Mouse (Mus musculus) left cerebral cortex, postnatal 36 days (tissue): ENCODE measurements around the gene Cirbp. TPM values are rescaled to one million over a fixed set of nuclear protein-coding genes. Genes with fewer than 3 reads are reported as not detected.
"Not testable (repeated sequence)": the region's sequence is repeated elsewhere in the genome, so short reads cannot be mapped to it uniquely, and the experiment has no call there.

ENCODE experiments used
- DNase-seq, 2 experiments: peaks; one replicate each; pipeline ENCODE4 v3.0.0; 2021 to 2022; ENCODE audit warnings: low spot score in 2 of 2, mixed read lengths in 1 of 2
- intact Hi-C: fragments of 180-260 bp; cut with DNase I; formaldehyde crosslinking; loops from one replicate; pipeline ENCODE4 v1.15.1; 2025
- total RNA-seq, 2 experiments: library from RNA; stranded (reverse); gene quantifications; 2 replicates each; pipeline ENCODE4 v1.2.3; 2021

Cirbp gene
- total RNA-seq, 2 experiments from 2014 or later: 94.7 to 96.7 TPM

GRCm38 (mm10) chr10:80160455-80161371 is 5.1 kb upstream of the Cirbp start:
- intact Hi-C loops: no loop called here
- peak in 1 of 2 experiments; percentile 50 for DNase-seq

- intact Hi-C loops: no loop called here
- no peak for DNase-seq
Observed at GRCm38 (mm10) chr10:80161522-80162242, 4.1 kb upstream of the Cirbp start.

- intact Hi-C loops: no loop called here
- no peak for DNase-seq
Observed at GRCm38 (mm10) chr10:80162243-80162608, 3.6 kb upstream of the Cirbp start.

GRCm38 (mm10) chr10:80162716-80163299 is 3.0 kb upstream of the Cirbp start:
- DNase-seq: no peak
- intact Hi-C loops: no loop called here

GRCm38 (mm10) chr10:80163721-80164120 is 2.1 kb upstream of the Cirbp start:
- DNase-seq: peak; percentile 36 to 55
- intact Hi-C loops: no loop called here

GRCm38 (mm10) chr10:80164161-80164997 is 1.4 kb upstream of the Cirbp start:
- intact Hi-C loops: no loop called here
- peak in 1 of 2 experiments; percentile 25 for DNase-seq

- intact Hi-C loops: loop anchor here (1.0 kb wide), 1 partner anchor 17 kb away; the partner anchor contains the start of gene Midn
- peak; percentile 94 to 95 for DNase-seq
Observed at GRCm38 (mm10) chr10:80164998-80165344, 814 bp upstream of the Cirbp start.

GRCm38 (mm10) chr10:80166136-80166535 is 351 bp downstream of the Cirbp start:
- intact Hi-C loops, DNase-seq: not testable (repeated sequence)

- peak; percentile 98 for DNase-seq
- intact Hi-C loops: no loop called here
Observed at GRCm38 (mm10) chr10:80167460-80168037, 1.8 kb downstream of the Cirbp start.

GRCm38 (mm10) chr10:80168038-80168661 is 2.4 kb downstream of the Cirbp start:
- intact Hi-C loops: no loop called here
- DNase-seq: peak; percentile 92 to 94

- no peak for DNase-seq
Observed at GRCm38 (mm10) chr10:80169070-80169469, 3.3 kb downstream of the Cirbp start.

GRCm38 (mm10) chr10:80169651-80170050 is 3.9 kb downstream of the Cirbp start:
- intact Hi-C loops: no loop called here

More at GRCm38 (mm10) chr10:80169070-80169469, 3.3 kb downstream of the Cirbp start:
- intact Hi-C loops: no loop called here

GRCm38 (mm10) chr10:80170052-80170451 is 4.3 kb downstream of the Cirbp start:
- intact Hi-C loops: no loop called here
- no peak for DNase-seq

More at GRCm38 (mm10) chr10:80169651-80170050, 3.9 kb downstream of the Cirbp start:
- DNase-seq: no peak

- no peak for DNase-seq
- intact Hi-C loops: no loop called here
Observed at GRCm38 (mm10) chr10:80170601-80171021, 4.8 kb downstream of the Cirbp start.

- no peak for DNase-seq
- intact Hi-C loops: no loop called here
Observed at GRCm38 (mm10) chr10:80171252-80171651, 5.5 kb downstream of the Cirbp start.

- peak in 1 of 2 experiments; percentile 25 for DNase-seq
- intact Hi-C loops: no loop called here
Observed at GRCm38 (mm10) chr10:80171760-80172526, 6.2 kb downstream of the Cirbp start.

- peak; percentile 92 to 93 for DNase-seq
- intact Hi-C loops: no loop called here
Observed at GRCm38 (mm10) chr10:80172527-80173292, 6.9 kb downstream of the Cirbp start, which contains the start of gene 1600002K03Rik. Gene 1600002K03Rik (plus strand): TSS chr10:80172944.
